Mouse (Mus musculus): ENCODE results near the gene Amigo1. TPM values are rescaled to one million over a fixed set of nuclear protein-coding genes. Genes with fewer than 3 reads are reported as not detected.

The Amigo1 gene
- total and polyA plus RNA-seq, 3 experiments = 4.6 to 9.5 TPM; not detected in 1

- Histone ChIP-seq H3K4me1 (ENCODE audit: control insufficient read depth in 1 of 2, insufficient read depth in 2 of 2, low read length in 2 of 2) (no peaks in the 10 kb centered on the region), H3K9me3 (replicated peaks; ENCODE audit: insufficient read depth, low read length) (no peaks in the 10 kb centered on the region), H3K36me3 (ENCODE audit: control insufficient read depth in 1 of 2, insufficient read depth in 2 of 2, low read length in 2 of 2) (no peaks in the 10 kb centered on the region), H3K27me3 (ENCODE audit: control insufficient read depth in 1 of 2, insufficient read depth in 2 of 2, low read length in 2 of 2) (peaks cover 4 to 12% of the 10 kb centered on the region in 2 experiments), H3K79me2 (ENCODE audit: control insufficient read depth, insufficient read depth, low read length, poor library complexity) (no peaks in the 10 kb centered on the region), H3K4me3 (ENCODE audit: control insufficient read depth in 1 of 2, insufficient read depth in 1 of 2, low read depth in 2 of 2, low read length in 2 of 2) (no peak overlapping the region), H3K27ac (ENCODE audit: control insufficient read depth, low read depth, low read length) (no peak overlapping the region), H3K9ac (ENCODE audit: control insufficient read depth, low read depth, low read length, poor library complexity, severe bottlenecking) (no peak overlapping the region)
- no peak for TF ChIP-seq JUND (IDR thresholded peaks at IDR 0.05; ENCODE audit: low read depth, low read length)
- peak in 2 of 3 experiments; percentile 12 to 22; a peak in 2 of 6 replicates for TF ChIP-seq CTCF (IDR thresholded peaks at IDR 0.05 in 2 of 3, conservative IDR thresholded peaks at IDR 0.05 in 1 of 3; ENCODE audit: control insufficient read depth in 1 of 3, insufficient read depth in 1 of 3, low read depth in 2 of 3, low read length in 3 of 3, poor library complexity in 1 of 3, severe bottlenecking in 1 of 3)
- DNase-seq (ENCODE audit: low read depth, low spot score) = no peak
These were observed 19.5 kb upstream of the Amigo1 start for GRCm38 (mm10) chr3:108166486-108167211.

DNA sequence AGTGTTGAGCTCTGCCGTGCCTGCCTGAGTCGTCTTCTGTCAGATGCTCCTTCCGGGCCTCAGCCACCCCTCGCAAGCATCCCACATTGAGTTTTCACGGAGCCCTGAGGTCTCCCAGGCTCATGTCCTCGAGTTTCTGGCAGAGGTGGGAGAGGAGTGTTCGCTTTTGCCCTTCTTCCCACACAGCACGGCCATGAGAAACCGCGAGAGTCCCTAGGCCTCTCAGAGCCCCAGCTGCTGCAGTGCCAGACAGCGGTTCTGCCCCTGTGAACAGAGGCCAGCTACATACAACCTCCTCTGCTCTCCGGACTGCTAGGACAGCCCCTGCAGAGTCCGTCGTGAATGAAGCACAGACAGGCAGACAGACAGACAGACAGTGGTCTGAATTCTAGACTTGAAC is 18.6 kb upstream of the Amigo1 start:
- DNase-seq (ENCODE audit: low read depth, low spot score) = no peak
- H3K79me2 ChIP-seq (ENCODE audit: control insufficient read depth, insufficient read depth, low read length, poor library complexity) = no peaks in the 10 kb centered on the region
- no peak overlapping the region for H3K4me3 ChIP-seq (ENCODE audit: control insufficient read depth in 1 of 2, insufficient read depth in 1 of 2, low read depth in 2 of 2, low read length in 2 of 2)
- peaks cover 3 to 8% of the 10 kb centered on the region in 2 experiments; a peak in 3 of 4 replicates for H3K27me3 ChIP-seq (ENCODE audit: control insufficient read depth in 1 of 2, insufficient read depth in 2 of 2, low read length in 2 of 2)
- H3K27ac ChIP-seq (ENCODE audit: control insufficient read depth, low read depth, low read length) = no peak overlapping the region
- no peaks in the 10 kb centered on the region for H3K36me3 ChIP-seq (ENCODE audit: control insufficient read depth in 1 of 2, insufficient read depth in 2 of 2, low read length in 2 of 2)
- no peaks in the 10 kb centered on the region for H3K9me3 ChIP-seq (replicated peaks; ENCODE audit: insufficient read depth, low read length)
- H3K4me1 ChIP-seq (ENCODE audit: control insufficient read depth in 1 of 2, insufficient read depth in 2 of 2, low read length in 2 of 2) = no peaks in the 10 kb centered on the region
- TF ChIP-seq MYB (IDR thresholded peaks at IDR 0.05; ENCODE audit: low read depth, low read length) (no peak), SIN3A (IDR thresholded peaks at IDR 0.05; ENCODE audit: low read length) (no peak), SMC3 (IDR thresholded peaks at IDR 0.05; ENCODE audit: low read depth, low read length) (no peak), NELFE (IDR thresholded peaks at IDR 0.05; ENCODE audit: low read depth, low read length) (no peak), ELF1 (IDR thresholded peaks at IDR 0.05; ENCODE audit: low read depth, low read length) (no peak), CTCF (IDR thresholded peaks at IDR 0.05 in 2 of 3, conservative IDR thresholded peaks at IDR 0.05 in 1 of 3; ENCODE audit: control insufficient read depth in 1 of 3, insufficient read depth in 1 of 3, low read depth in 2 of 3, low read length in 3 of 3, poor library complexity in 1 of 3, severe bottlenecking in 1 of 3) (no peak), TCF12 (IDR thresholded peaks at IDR 0.05; ENCODE audit: low read depth, low read length) (no peak), RCOR1 (IDR thresholded peaks at IDR 0.05; ENCODE audit: low read depth, low read length) (no peak), TBP (IDR thresholded peaks at IDR 0.05; ENCODE audit: low read depth, low read length) (no peak), EP300 (IDR thresholded peaks at IDR 0.05; ENCODE audit: low read depth in 1 of 2, low read length in 2 of 2) (no peak), UBTF (IDR thresholded peaks at IDR 0.05; ENCODE audit: borderline replicate concordance, insufficient read depth, low read depth, low read length) (no peak), POLR2AphosphoS2 (IDR thresholded peaks at IDR 0.05; ENCODE audit: low read length) (no peak), HCFC1 (IDR thresholded peaks at IDR 0.05; ENCODE audit: low read depth, low read length) (no peak), NRF1 (IDR thresholded peaks at IDR 0.05; ENCODE audit: insufficient read depth, low read depth, low read length, poor library complexity, severe bottlenecking) (no peak), ZNF384 (IDR thresholded peaks at IDR 0.05; ENCODE audit: low read depth, low read length) (no peak), JUND (IDR thresholded peaks at IDR 0.05; ENCODE audit: low read depth, low read length) (no peak), USF1 (IDR thresholded peaks at IDR 0.05; ENCODE audit: low read depth, low read length) (no peak), E2F4 (IDR thresholded peaks at IDR 0.05; ENCODE audit: borderline replicate concordance, low read depth, low read length) (no peak), GATA1 (IDR thresholded peaks at IDR 0.05; ENCODE audit: low read depth, low read length) (no peak), ZMIZ1 (IDR thresholded peaks at IDR 0.05; ENCODE audit: low read depth, low read length) (no peak)
- no peak overlapping the region for H3K9ac ChIP-seq (ENCODE audit: control insufficient read depth, low read depth, low read length, poor library complexity, severe bottlenecking)

Data from MEL (cell line).